Mouse (Mus musculus) left cerebral cortex, postnatal 4 days (tissue): ENCODE measurements at regions not wholly inside any gene's neighbourhood (a gene's known extent, or its start where the extent isn't known, plus 50 kb on each side); places are given as distances from the start of the nearest gene placed in this dataset. TPM values are rescaled to one million over a fixed set of nuclear protein-coding genes. Genes with fewer than 3 reads are reported as not detected.

Experiments used
- microRNA-seq: library from miRNA; unstranded; fragments of <30 nt; microRNA quantifications from one replicate; pipeline ENCODE4 v1.2.0, GENCODE M21; 2022

Small RNA genes lying in the stretch of these regions (microRNA-seq; reads per million reads assigned to microRNA genes)
- not detected for gene Gm23881
